Mouse (Mus musculus): ENCODE results near the gene Chek2. TPM values are rescaled to one million over a fixed set of nuclear protein-coding genes. Genes with fewer than 3 reads are reported as not detected.

Gene Chek2
- total and polyA plus RNA-seq, 3 experiments, result 22.2 to 24.1 TPM; not detected in 1

DNA sequence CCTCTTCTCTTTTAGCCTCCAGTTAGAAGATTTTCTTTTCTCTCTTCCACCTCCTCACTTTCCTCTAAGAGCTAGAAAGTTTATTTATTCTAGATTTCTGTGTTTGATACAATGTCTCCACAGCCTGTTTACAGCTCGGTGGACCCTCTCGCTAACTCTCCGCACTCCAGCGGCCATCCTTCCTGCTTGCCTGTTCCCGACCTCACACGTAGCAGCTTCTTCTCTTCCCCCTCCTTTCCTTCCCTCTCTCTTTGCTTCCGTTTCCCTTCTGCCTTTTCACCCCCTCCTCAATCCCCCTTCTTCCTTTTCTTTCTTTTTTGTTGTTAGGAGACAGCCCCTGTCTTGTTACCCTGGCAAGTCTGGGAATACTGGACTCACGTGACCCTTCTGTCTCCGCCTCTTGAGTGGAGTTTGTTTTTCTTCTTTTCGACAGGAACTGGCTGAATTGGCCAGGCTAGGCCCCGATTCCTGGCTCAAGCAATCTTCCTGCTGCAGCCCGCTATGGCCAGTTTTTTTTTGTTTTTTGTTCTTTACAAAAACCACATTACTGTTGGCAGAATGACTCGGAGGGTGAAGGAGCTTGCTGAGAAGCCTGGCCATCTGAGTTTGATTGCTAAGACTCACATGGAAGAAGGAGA, 19.4 kb downstream of the Chek2 start:
- no peak for DNase-seq (ENCODE audit: low read depth, low spot score)
- Histone ChIP-seq H3K79me2 (ENCODE audit: control insufficient read depth, insufficient read depth, low read length, poor library complexity) (no peaks in the 10 kb centered on the region), H3K27ac (ENCODE audit: control insufficient read depth, low read depth, low read length) (no peak overlapping the region), H3K9me3 (replicated peaks; ENCODE audit: insufficient read depth, low read length) (no peaks in the 10 kb centered on the region), H3K9ac (ENCODE audit: control insufficient read depth, low read depth, low read length, poor library complexity, severe bottlenecking) (no peak overlapping the region), H3K4me3 (ENCODE audit: control insufficient read depth in 1 of 2, insufficient read depth in 1 of 2, low read depth in 2 of 2, low read length in 2 of 2) (no peak overlapping the region), H3K4me1 (ENCODE audit: control insufficient read depth in 1 of 2, insufficient read depth in 2 of 2, low read length in 2 of 2) (no peaks in the 10 kb centered on the region), H3K36me3 (ENCODE audit: control insufficient read depth in 1 of 2, insufficient read depth in 2 of 2, low read length in 2 of 2) (peaks cover 0 to 22% of the 10 kb centered on the region in 2 experiments; a peak in 2 of 4 replicates), H3K27me3 (ENCODE audit: control insufficient read depth in 1 of 2, insufficient read depth in 2 of 2, low read length in 2 of 2) (no peaks in the 10 kb centered on the region)
- no peak for TF ChIP-seq NRF1 (IDR thresholded peaks at IDR 0.05; ENCODE audit: insufficient read depth, low read depth, low read length, poor library complexity, severe bottlenecking)
- TF ChIP-seq POLR2AphosphoS5 (IDR thresholded peaks at IDR 0.05; ENCODE audit: borderline replicate concordance, low read depth, low read length), result no peak
- no peak for TF ChIP-seq ZC3H11A (IDR thresholded peaks at IDR 0.05; ENCODE audit: low read depth, low read length)
- TF ChIP-seq TBP (IDR thresholded peaks at IDR 0.05; ENCODE audit: low read depth, low read length), result no peak
- no peak for TF ChIP-seq KAT2A (conservative IDR thresholded peaks at IDR 0.05; ENCODE audit: low read depth, low read length)
- no peak for TF ChIP-seq POLR2A (IDR thresholded peaks at IDR 0.05; ENCODE audit: control insufficient read depth in 1 of 2, insufficient read depth in 1 of 2, low read depth in 1 of 2, low read length in 2 of 2, poor library complexity in 1 of 2)
- TF ChIP-seq CHD1 (IDR thresholded peaks at IDR 0.05; ENCODE audit: low read depth, low read length), result no peak
- no peak for TF ChIP-seq RAD21 (IDR thresholded peaks at IDR 0.05; ENCODE audit: low read depth, low read length)
- no peak for TF ChIP-seq ETS1 (IDR thresholded peaks at IDR 0.05; ENCODE audit: low read depth, low read length)

DNA sequence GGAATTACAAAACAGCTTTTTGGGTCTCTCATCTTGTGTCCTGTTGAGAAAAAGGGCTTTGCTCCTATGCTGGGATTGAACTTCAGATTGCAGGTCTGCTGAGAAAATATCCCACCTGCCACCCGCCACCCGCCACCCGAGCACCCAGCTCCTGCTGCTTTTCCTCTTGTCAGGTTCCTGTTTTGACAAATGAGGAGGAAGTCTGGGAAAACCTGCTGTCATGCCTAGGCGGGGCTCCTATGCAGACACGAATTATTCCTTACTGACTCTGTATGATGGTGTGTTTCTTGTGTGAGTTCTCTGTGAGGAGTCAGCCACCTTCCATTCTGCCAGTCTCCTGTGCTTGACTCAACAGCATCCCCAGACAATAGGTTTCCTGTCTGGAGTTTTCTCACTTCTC, 20.7 kb downstream of the Chek2 start:
- Histone ChIP-seq H3K9ac (ENCODE audit: control insufficient read depth, low read depth, low read length, poor library complexity, severe bottlenecking) (no peak overlapping the region), H3K4me1 (ENCODE audit: control insufficient read depth in 1 of 2, insufficient read depth in 2 of 2, low read length in 2 of 2) (no peaks in the 10 kb centered on the region), H3K79me2 (ENCODE audit: control insufficient read depth, insufficient read depth, low read length, poor library complexity) (no peaks in the 10 kb centered on the region), H3K27ac (ENCODE audit: control insufficient read depth, low read depth, low read length) (no peak overlapping the region), H3K4me3 (ENCODE audit: control insufficient read depth in 1 of 2, insufficient read depth in 1 of 2, low read depth in 2 of 2, low read length in 2 of 2) (no peak overlapping the region), H3K27me3 (ENCODE audit: control insufficient read depth in 1 of 2, insufficient read depth in 2 of 2, low read length in 2 of 2) (no peaks in the 10 kb centered on the region), H3K9me3 (replicated peaks; ENCODE audit: insufficient read depth, low read length) (no peaks in the 10 kb centered on the region), H3K36me3 (ENCODE audit: control insufficient read depth in 1 of 2, insufficient read depth in 2 of 2, low read length in 2 of 2) (peaks cover 0 to 28% of the 10 kb centered on the region in 2 experiments; a peak in 2 of 4 replicates)
- no peak for TF ChIP-seq SMC3 (IDR thresholded peaks at IDR 0.05; ENCODE audit: low read depth, low read length)
- TF ChIP-seq POLR2AphosphoS5 (IDR thresholded peaks at IDR 0.05; ENCODE audit: borderline replicate concordance, low read depth, low read length), result no peak
- no peak for TF ChIP-seq RAD21 (IDR thresholded peaks at IDR 0.05; ENCODE audit: low read depth, low read length)
- TF ChIP-seq E2F4 (IDR thresholded peaks at IDR 0.05; ENCODE audit: borderline replicate concordance, low read depth, low read length), result no peak
- DNase-seq (ENCODE audit: low read depth, low spot score), result no peak

GRCm38 (mm10) chr5:110868460-110868859, 28.7 kb downstream of the Chek2 start:
- no peak for TF ChIP-seq TCF12 (IDR thresholded peaks at IDR 0.05; ENCODE audit: low read depth, low read length)
- no peak for TF ChIP-seq EP300 (IDR thresholded peaks at IDR 0.05; ENCODE audit: low read depth in 1 of 2, low read length in 2 of 2)
- TF ChIP-seq CHD1 (IDR thresholded peaks at IDR 0.05; ENCODE audit: low read depth, low read length), result no peak
- no peak for TF ChIP-seq ELF1 (IDR thresholded peaks at IDR 0.05; ENCODE audit: low read depth, low read length)
- no peak for TF ChIP-seq CTCF (IDR thresholded peaks at IDR 0.05 in 2 of 3, conservative IDR thresholded peaks at IDR 0.05 in 1 of 3; ENCODE audit: control insufficient read depth in 1 of 3, insufficient read depth in 1 of 3, low read depth in 2 of 3, low read length in 3 of 3, poor library complexity in 1 of 3, severe bottlenecking in 1 of 3)
- no peak for TF ChIP-seq MAFK (IDR thresholded peaks at IDR 0.05; ENCODE audit: borderline replicate concordance, low read depth, low read length)
- TF ChIP-seq POLR2A (IDR thresholded peaks at IDR 0.05; ENCODE audit: control insufficient read depth in 1 of 2, insufficient read depth in 1 of 2, low read depth in 1 of 2, low read length in 2 of 2, poor library complexity in 1 of 2), result no peak
- TF ChIP-seq NELFE (IDR thresholded peaks at IDR 0.05; ENCODE audit: low read depth, low read length), result no peak
- no peak for TF ChIP-seq GABPA (IDR thresholded peaks at IDR 0.05; ENCODE audit: low read depth, low read length)
- Histone ChIP-seq H3K4me1 (ENCODE audit: control insufficient read depth in 1 of 2, insufficient read depth in 2 of 2, low read length in 2 of 2) (no peaks in the 10 kb centered on the region), H3K9me3 (replicated peaks; ENCODE audit: insufficient read depth, low read length) (no peaks in the 10 kb centered on the region), H3K79me2 (ENCODE audit: control insufficient read depth, insufficient read depth, low read length, poor library complexity) (no peaks in the 10 kb centered on the region), H3K9ac (ENCODE audit: control insufficient read depth, low read depth, low read length, poor library complexity, severe bottlenecking) (no peak overlapping the region), H3K27me3 (ENCODE audit: control insufficient read depth in 1 of 2, insufficient read depth in 2 of 2, low read length in 2 of 2) (no peaks in the 10 kb centered on the region), H3K4me3 (ENCODE audit: control insufficient read depth in 1 of 2, insufficient read depth in 1 of 2, low read depth in 2 of 2, low read length in 2 of 2) (no peak overlapping the region), H3K27ac (ENCODE audit: control insufficient read depth, low read depth, low read length) (no peak overlapping the region), H3K36me3 (ENCODE audit: control insufficient read depth in 1 of 2, insufficient read depth in 2 of 2, low read length in 2 of 2) (peaks cover 0 to 16% of the 10 kb centered on the region in 2 experiments; a peak in 2 of 4 replicates)
- DNase-seq (ENCODE audit: low read depth, low spot score), result no peak
